Mouse (Mus musculus): ENCODE measurements around the gene Rmdn2.

DNA sequence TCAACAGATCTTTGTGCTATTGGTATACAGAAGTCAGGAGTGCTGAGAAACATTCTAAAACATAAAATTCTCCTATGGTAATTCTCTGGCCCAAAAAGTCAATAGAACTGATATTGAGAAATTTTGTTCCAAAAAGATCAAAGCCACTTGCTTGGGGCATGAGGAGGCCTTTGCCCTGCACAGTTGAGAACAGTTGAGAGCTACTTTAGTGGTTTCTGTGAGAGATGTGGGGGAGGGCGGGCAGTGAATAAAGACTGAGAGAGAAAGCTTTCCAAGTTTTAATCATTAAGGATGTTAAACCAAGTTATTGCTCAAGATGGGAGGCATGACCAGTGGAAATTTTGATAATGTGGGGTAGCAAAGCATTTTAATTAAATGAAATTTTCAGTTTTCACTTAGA is 2.0 kb upstream of the Rmdn2 start:
- TF ChIP-seq CTCF (IDR thresholded peaks at IDR 0.05; ENCODE audit: borderline replicate concordance, insufficient read depth, low read depth, low read length) (no peak), POLR2A (IDR thresholded peaks at IDR 0.05; ENCODE audit: borderline replicate concordance, insufficient read depth, low read length) (no peak)

Measured in cerebellum, adult 2 months (tissue).